Mouse (Mus musculus): ENCODE data around the gene Vmn1r6.
"Not testable (repeated sequence)": the region's sequence is repeated elsewhere in the genome, so short reads cannot be mapped to it uniquely, and the experiment has no call there.

The Vmn1r6 gene

DNA sequence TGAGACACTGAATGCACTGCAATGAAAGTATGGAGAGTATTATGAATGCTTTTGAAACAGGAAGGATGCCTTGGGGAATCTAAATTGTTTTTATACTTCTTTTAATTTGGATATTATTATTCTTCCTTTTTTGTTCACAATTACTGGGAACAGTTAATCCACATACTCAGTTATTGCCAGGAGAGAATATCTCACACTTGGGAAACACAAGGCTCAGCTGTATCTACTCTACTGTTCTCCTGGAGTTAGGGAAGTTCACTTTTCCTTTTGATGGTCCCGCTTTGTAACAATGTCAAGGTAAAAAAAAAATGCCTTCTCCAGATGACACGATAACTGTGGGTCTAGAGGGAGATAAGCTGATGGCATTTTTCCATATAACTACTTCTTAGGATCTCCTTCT lies at the start of gene Vmn1r6:
Vmn1r6 (plus strand) TSS at position 301 of the 400 bp plus-strand sequence.
- no peak for DNase-seq

DNA sequence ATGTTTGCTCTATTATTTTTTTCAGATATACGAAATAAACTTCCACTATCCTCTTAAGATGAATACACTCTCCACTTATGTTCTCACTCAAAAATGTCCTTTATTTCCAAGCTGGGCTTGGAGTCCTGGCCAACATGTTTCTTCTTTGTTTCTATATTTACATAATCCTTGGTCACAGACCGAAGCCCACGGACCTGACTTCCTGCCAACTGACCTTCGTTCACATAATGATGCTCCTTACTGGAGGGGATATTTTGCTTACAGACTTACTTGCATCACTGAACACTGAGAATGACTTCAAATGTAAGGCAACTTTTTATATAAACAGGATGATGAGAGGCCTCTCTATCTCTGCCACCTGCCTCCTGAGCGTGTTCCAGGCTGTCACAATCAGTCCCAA lies 40.6 kb upstream of the Vmn1r6 start:
- peak; percentile 82 to 84 for DNase-seq

- no peak for DNase-seq
Observed at GRCm38 (mm10) chr6:56969973-56970372, 27.1 kb upstream of the Vmn1r6 start, which contains the start of gene Vmn1r5. Gene Vmn1r5 (plus strand): TSS chr6:56970273.

DNA sequence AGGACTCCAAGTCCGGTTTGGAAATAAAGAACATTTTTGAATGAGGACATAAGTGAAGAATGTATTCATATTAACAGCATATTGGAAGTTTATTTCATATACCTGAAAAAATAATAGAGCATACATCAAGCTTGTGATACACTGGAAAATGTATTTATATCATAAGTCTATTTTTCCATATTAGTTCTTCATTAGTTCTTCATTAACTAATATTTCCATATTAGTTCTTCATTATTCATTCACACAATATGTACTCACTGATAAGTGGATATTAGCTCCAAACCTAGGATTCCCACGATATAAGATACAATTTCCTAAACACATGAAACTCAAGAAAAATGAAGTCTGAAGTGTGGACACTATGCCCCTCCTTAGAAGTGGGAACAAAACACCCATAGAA lies 28.2 kb downstream of the Vmn1r6 start, which contains the start of gene Vmn1r7:
Vmn1r7 (minus strand) TSS at position 101 of the 400 bp plus-strand sequence.
- not testable (repeated sequence) for DNase-seq

- no peak for DNase-seq
Observed at GRCm38 (mm10) chr6:57031984-57032383, 34.9 kb downstream of the Vmn1r6 start, which contains the start of gene Vmn1r8. Gene Vmn1r8 (plus strand): TSS chr6:57032284.

DNA sequence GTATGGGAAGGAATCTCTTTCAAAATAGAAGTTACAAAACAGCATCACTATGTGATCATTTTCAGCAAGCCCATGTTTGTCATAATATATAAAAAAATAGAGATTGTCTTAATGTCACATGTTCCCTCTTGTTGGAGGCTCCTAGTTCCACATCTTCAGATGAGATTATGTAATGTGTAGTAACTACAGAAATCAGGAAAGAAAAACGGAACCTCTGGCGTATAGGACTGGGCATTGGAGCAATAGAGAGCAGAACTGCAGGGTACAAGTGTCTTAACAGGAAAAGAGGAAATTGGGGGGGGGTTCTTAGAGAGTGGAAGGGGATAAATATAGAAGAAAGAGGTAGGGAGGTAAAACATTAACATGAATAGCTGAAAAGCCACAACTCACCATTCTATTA lies 37.6 kb downstream of the Vmn1r6 start:
- no peak for DNase-seq

All from kidney, adult 8-10 months (tissue).